Mouse (Mus musculus) mouse trophoblast stem cell (cell line): ENCODE data around the gene Sult2a5.

Experiments used
- in situ Hi-C, 2 experiments: fragments of 300-500 bp; cut with MseI, MboI; formaldehyde crosslinking; loops; 2 replicates in 1 of 2; 3 replicates in 1 of 2; pipeline ENCODE4 v1.15.1; 2025

The Sult2a5 gene

DNA sequence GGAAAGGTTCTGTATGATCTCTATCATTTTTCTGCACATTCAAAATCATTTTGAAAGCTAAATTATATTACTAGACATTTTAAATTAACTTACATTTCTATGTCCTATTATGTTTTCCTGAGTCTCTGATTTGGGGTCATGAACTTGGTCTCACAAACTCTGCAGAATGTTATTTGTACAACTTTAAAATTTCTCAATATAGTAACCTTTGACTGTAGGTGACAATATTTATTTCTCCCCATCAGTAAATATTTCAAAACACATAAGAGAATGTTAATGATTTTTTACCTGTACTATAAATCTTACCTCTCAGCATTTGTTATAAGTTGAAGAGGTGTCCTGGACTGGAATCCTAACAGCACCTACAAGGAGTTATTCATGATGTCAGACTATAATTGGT lies at the start of gene Sult2a5:
Gene Sult2a5 (plus strand): TSS at position 301 of the 400 bp plus-strand sequence.
- in situ Hi-C loops = no loop called here
